Mouse (Mus musculus) adrenal gland, adult 10 weeks (tissue): ENCODE results near the gene Sucnr1. TPM values are rescaled to one million over a fixed set of nuclear protein-coding genes. Genes with fewer than 3 reads are reported as not detected.

Experiments
- polyA plus RNA-seq: library from polyadenylated mRNA; stranded (reverse); fragments of 350-450 nt; fragmentation: Illumina TruSeq; extraction: RNeasy Lipid Tissue Mini Kit (QIAGEN cat#74804); gene quantifications from one replicate; pipeline ENCODE4 v1.2.3, GENCODE M21; 2014; ENCODE audit warnings: low read depth, low replicate concordance

Gene Sucnr1
- 4.1 TPM for polyA plus RNA-seq

DNA sequence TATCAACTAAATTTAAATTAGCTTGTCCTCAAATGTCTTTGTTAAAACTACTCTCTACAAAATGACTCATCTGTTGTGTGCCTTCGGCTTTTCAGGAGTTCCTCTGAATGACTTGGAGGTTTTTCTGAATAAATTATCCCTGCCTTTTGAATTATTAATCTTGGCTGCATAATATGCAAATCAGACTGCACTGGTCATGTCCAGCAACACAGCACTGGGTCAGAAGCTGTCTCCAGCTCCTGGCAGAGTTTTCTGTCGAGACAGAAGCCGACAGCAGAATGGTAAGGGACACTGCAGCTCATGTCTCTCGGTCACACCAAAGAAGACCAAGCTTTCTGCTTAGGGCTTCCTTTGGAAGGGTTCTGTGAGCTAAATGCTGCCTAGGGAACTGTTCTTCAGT is at the start of gene Sucnr1:
Gene Sucnr1, plus strand, starts transcription at position 222 of the 400 bp plus-strand sequence.

Other genes with a start within 250 kb of the Sucnr1 start
- not detected for gene Gm8298, start 220.8 kb upstream of the Sucnr1 start, polyA plus RNA-seq
- not detected for gene C130079G13Rik, start 156.7 kb upstream of the Sucnr1 start, polyA plus RNA-seq
- gene Aadacl2, start 75.1 kb upstream of the Sucnr1 start, polyA plus RNA-seq, result not detected
- gene Aadac, start 56.2 kb upstream of the Sucnr1 start, polyA plus RNA-seq, result not detected